Mouse (Mus musculus): ENCODE results near the gene Nkain2.

The Nkain2 gene

DNA sequence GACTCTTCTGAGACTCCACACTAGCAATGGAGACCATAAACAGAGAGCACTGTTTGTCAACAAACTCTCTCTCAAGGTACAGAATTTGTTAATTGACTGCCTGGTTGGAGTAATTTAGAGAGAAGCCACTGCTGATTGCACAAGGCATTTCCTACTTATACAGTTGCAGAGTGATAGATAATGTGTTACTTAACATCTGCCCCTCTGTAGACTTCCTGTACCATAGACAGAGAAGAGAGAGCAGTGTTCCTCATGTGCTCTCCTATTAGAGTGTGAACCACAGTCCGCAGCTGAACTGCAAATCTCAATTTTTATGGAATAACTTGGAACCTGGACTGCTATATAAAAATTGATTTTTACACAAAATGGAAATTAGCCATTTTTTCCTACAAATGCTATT, 1022.0 kb downstream of the Nkain2 start:
- no peaks in the 10 kb centered on the region for H3K36me3 ChIP-seq (ENCODE audit: control insufficient read depth, insufficient read depth, low read length, poor library complexity, severe bottlenecking)
- H3K27me3 ChIP-seq (ENCODE audit: control insufficient read depth, insufficient read depth, low read length, poor library complexity, severe bottlenecking) = no peaks in the 10 kb centered on the region
- no peak for DNase-seq (ENCODE audit: low read depth, low spot score)

DNA sequence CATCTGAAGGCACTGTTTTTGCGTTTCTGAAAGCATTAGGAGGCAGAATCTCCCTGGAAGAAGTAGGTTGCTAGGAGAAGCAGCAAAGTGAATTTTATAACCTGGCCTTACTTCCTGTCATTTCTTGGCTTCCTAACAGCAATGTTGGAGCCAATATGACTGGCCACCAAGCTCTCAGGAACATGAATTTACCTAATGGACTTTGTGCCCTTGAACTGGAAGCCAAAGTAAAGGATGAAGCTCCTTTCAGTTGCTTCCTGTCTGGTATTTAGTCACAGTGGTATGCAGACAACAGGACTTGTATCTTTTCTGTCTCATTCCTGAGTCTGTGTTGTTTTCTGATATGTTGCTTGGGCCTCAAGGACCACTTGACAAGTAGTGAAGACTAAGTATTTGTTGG, 1063.2 kb downstream of the Nkain2 start:
- no peak for DNase-seq (ENCODE audit: low read depth, low spot score)
- Histone ChIP-seq H3K36me3 (ENCODE audit: control insufficient read depth, insufficient read depth, low read length, poor library complexity, severe bottlenecking) (no peaks in the 10 kb centered on the region), H3K27me3 (ENCODE audit: control insufficient read depth, insufficient read depth, low read length, poor library complexity, severe bottlenecking) (no peaks in the 10 kb centered on the region)

DNA sequence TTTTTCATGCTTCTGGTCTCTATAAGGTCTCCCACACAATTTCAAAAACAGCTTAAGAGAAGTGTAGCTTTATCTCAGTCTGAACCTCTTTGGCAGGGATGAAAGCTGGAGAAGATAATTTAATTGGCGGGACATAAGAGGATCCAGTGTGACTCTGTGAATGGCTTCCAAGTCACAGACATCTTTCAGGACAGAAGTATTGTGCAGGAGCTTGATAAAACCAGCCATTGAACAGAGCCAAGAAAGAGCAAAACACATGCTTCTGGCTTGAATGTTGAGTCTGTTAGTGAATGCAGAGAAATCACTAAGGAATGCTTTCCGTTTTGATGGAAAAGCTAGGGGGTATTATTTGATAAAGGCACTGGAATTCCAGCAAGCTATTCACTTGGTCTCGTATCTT, 1077.7 kb downstream of the Nkain2 start:
- Histone ChIP-seq H3K36me3 (ENCODE audit: control insufficient read depth, insufficient read depth, low read length, poor library complexity, severe bottlenecking) (no peaks in the 10 kb centered on the region), H3K27me3 (ENCODE audit: control insufficient read depth, insufficient read depth, low read length, poor library complexity, severe bottlenecking) (no peaks in the 10 kb centered on the region)
- no peak for DNase-seq (ENCODE audit: low read depth, low spot score)

DNA sequence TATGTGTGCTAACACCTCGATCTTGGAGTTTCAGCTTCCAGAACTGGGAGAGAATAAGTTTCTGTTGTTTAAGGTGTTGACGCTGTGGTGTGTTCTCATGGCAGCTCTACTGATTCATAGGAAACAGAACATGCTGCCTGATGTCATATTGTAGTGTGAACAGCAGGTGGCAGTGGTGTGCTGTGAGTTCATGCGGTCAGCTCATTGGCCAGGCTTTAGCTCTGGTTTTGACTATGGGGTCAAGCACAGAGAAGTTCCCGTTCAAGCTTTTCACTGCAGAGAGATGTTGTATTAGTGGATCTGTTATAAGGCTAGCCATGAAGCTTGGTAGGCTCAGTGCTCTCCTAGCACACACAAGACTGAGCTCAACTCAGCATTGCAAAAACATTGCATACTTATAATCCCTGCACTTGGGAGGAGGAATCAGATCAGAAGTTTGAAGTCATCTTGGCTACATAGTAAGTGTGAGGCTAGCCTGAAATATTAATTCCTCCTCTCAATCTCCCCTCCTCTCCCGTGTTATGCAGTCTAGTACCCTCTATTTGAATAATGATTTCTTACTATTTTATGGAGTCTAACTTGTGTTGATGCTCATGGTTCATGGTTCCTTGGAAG, 1147.7 kb downstream of the Nkain2 start:
- no peak for DNase-seq (ENCODE audit: low read depth, low spot score)
- H3K27me3 ChIP-seq (ENCODE audit: control insufficient read depth, insufficient read depth, low read length, poor library complexity, severe bottlenecking) = no peaks in the 10 kb centered on the region
- no peaks in the 10 kb centered on the region for H3K36me3 ChIP-seq (ENCODE audit: control insufficient read depth, insufficient read depth, low read length, poor library complexity, severe bottlenecking)

DNA sequence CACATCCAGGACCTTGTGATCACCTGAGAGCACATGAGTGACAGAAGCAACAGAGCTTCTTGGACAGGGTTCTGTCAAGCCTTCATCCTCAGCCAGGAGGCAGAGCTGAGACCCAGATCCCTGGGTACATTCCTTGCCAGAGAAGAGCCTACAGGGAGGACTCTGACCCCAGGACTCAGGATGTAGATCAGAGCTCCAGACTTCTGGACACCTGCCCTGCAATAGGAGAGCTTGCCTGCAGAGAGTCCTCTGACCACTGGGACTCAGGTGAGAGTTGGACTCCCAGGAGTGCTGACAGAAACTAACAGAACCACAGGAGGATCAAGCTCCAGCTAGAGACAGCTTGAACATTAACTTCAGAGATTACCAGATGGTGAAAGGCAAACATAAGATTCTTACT, 1162.2 kb downstream of the Nkain2 start:
- DNase-seq (ENCODE audit: low read depth, low spot score) = no peak
- Histone ChIP-seq H3K27me3 (ENCODE audit: control insufficient read depth, insufficient read depth, low read length, poor library complexity, severe bottlenecking) (no peaks in the 10 kb centered on the region), H3K36me3 (ENCODE audit: control insufficient read depth, insufficient read depth, low read length, poor library complexity, severe bottlenecking) (no peaks in the 10 kb centered on the region)

DNA sequence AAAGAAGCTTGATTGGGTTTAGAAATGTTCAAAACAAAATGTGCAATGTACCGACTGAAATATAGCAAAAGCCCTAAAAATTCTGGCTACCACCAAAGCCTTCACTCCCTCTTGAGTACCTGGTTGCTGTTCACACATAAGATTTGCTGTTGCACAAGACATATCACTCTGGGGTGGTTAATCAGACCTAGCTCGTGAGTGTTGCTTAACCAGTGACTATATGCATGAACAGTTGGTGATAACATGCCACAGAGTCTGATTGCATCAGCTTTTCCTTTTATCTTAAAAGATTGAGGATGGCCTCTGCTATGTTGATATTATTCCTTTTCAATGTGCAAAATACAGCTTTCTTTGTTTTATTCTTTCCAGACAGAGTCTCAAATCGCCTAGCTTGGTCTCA, 1243.0 kb downstream of the Nkain2 start:
- no peaks in the 10 kb centered on the region for H3K27me3 ChIP-seq (ENCODE audit: control insufficient read depth, insufficient read depth, low read length, poor library complexity, severe bottlenecking)

GRCm38 (mm10) chr10:31646083-31646482, 1244.2 kb downstream of the Nkain2 start:
- no peak for DNase-seq (ENCODE audit: low read depth, low spot score)
- no peaks in the 10 kb centered on the region for H3K36me3 ChIP-seq (ENCODE audit: control insufficient read depth, insufficient read depth, low read length, poor library complexity, severe bottlenecking)
- H3K27me3 ChIP-seq (ENCODE audit: control insufficient read depth, insufficient read depth, low read length, poor library complexity, severe bottlenecking) = no peaks in the 10 kb centered on the region

More for the DNA sequence above, 1243.0 kb downstream of the Nkain2 start:
- no peaks in the 10 kb centered on the region for H3K36me3 ChIP-seq (ENCODE audit: control insufficient read depth, insufficient read depth, low read length, poor library complexity, severe bottlenecking)
- no peak for DNase-seq (ENCODE audit: low read depth, low spot score)

Data from splenic B cell, adult 2 months (primary cell).